Mouse (Mus musculus) forebrain, embryonic 12.5 days (tissue): ENCODE measurements around the gene Lonp1. TPM values are rescaled to one million over a fixed set of nuclear protein-coding genes. Genes with fewer than 3 reads are reported as not detected.
"Not testable (repeated sequence)": the region's sequence is repeated elsewhere in the genome, so short reads cannot be mapped to it uniquely, and the experiment has no call there.

Source experiments
- ATAC-seq: fragments of 200-750 bp; cut with Nextera tagmentation; 2 replicates; pipeline ENCODE4 v1.8.0; 2017; ENCODE audit warnings: moderate TSS enrichment; ENCODE audit not compliant: low FRiP score
- H3K27ac ChIP-seq: fragments of 300-500 bp; sonication (generic); 2 replicates; pipeline ENCODE4 v1.5.1; 2016; ENCODE audit warnings: mild to moderate bottlenecking
- H3K27me3 ChIP-seq: fragments of 300-500 bp; sonication (generic); 2 replicates; pipeline ENCODE4 v1.6.1; 2016; ENCODE audit warnings: mild to moderate bottlenecking
- H3K36me3 ChIP-seq: fragments of 300-500 bp; sonication (generic); replicated peaks from 2 replicates; pipeline ENCODE4 v1.6.1; 2016; ENCODE audit warnings: mild to moderate bottlenecking
- H3K4me1 ChIP-seq: fragments of 300-500 bp; sonication (generic); 2 replicates; pipeline ENCODE4 v1.6.1; 2016
- H3K4me2 ChIP-seq: fragments of 300-500 bp; sonication (generic); 2 replicates; pipeline ENCODE4 v1.6.1; 2016; ENCODE audit warnings: mild to moderate bottlenecking, moderate library complexity
- H3K4me3 ChIP-seq: fragments of 300-500 bp; sonication (generic); replicated peaks from 2 replicates; pipeline ENCODE4 v1.5.1; 2016; ENCODE audit warnings: mild to moderate bottlenecking
- H3K9ac ChIP-seq: fragments of 300-500 bp; sonication (generic); 2 replicates; pipeline ENCODE4 v1.6.1; 2016; ENCODE audit warnings: mild to moderate bottlenecking
- H3K9me3 ChIP-seq: fragments of 300-500 bp; sonication (generic); 2 replicates; pipeline ENCODE4 v1.6.1; 2016
- WGBS: fragments of 180-500 bp; shearing (Covaris S2); methylation state at CpG from one replicate; pipeline ENCODE4 v1.1.7; 2016; 5-methylcytosine and 5-hydroxymethylcytosine counted together
- polyA plus RNA-seq: library from polyadenylated mRNA; unstranded; fragments of >200 nt; fragmentation: Nextera tagmentation; extraction: Ambion mirVana; gene quantifications from 2 replicates; pipeline ENCODE4 v1.2.1, GENCODE M21; 2016

The Lonp1 gene
- polyA plus RNA-seq, 1 experiment from 2014 or later: 55.0 TPM

DNA sequence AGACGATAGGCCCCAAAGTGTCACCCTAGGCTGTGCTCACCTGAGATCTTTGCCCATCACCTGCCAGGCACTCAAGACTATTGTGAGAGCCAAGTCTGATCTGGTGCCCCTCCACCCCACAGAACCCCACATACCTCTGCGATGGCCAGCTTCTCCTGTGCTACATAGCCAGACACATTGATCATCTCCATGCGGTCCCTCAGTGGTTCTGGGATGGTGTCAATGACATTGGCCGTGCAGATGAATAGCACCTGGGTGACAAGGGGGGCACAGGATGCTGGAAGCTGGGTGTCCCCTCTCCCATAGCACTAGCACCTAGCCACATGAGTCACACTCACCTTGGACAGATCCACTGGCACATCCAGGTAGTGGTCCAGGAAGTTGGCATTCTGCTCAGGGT, 10.9 kb downstream of the Lonp1 start:
- H3K9ac ChIP-seq: no peak overlapping the region
- H3K4me2 ChIP-seq: no peak overlapping the region
- no peak for ATAC-seq
- peaks cover 68% of the 10 kb centered on the region for H3K36me3 ChIP-seq
- peaks cover 17% of the 10 kb centered on the region for H3K4me1 ChIP-seq
- no peaks in the 10 kb centered on the region for H3K27me3 ChIP-seq
- H3K27ac ChIP-seq: no peak overlapping the region
- no peaks in the 10 kb centered on the region for H3K9me3 ChIP-seq
- H3K4me3 ChIP-seq: no peak overlapping the region; the same call in 1 of the 2 replicates
- WGBS: 85% methylated on average over 4 of the region's 4 CpGs

- Histone ChIP-seq H3K9me3 (no peaks in the 10 kb centered on the region), H3K4me1 (peaks cover 22% of the 10 kb centered on the region), H3K27ac (no peak overlapping the region), H3K4me2 (peak overlapping the region; percentile 90), H3K36me3 (peaks cover 63% of the 10 kb centered on the region), H3K4me3 (peak overlapping the region; percentile 69), H3K27me3 (no peaks in the 10 kb centered on the region), H3K9ac (peak overlapping the region; percentile 81; the same call in 1 of the 2 replicates)
- WGBS: 84% methylated on average over 11 of the region's 11 CpGs
- no peak for ATAC-seq
These were observed 11.4 kb downstream of the Lonp1 start for GRCm38 (mm10) chr17:56615136-56615784.

DNA sequence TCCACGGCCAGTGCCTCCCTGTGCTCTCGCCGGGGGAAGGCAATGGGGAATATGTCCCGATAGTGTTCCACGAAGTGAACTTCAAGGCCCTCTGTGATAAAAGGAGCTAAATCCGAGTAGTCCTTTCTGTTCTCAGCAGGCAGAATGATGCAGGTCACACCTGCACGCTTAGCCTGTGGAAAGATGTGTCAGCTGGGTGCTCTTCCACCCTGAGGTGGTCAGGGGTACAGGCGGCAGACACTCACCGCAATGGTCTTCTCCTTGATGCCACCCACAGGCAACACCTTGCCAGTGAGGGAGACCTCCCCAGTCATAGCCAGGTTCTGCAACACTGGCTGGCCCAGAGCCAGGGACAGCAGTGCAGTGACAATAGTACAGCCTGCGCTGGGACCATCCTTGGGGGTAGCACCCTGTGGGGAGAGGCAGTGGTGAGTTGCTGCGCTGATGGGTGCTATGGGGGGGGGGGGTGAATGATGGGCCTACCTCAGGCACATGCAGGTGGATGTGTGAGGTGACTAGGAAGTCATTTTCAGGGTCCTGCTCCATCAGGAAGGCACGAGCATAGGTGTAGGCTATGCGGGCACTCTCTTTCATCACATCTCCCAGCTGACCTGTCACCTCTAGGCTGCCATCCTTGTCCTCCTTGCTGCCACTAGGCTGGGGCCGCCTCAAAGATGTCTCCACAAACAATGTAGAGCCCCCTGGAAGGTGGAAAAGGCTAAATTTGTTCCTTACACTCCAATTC, 12.1 kb downstream of the Lonp1 start:
- WGBS: 30% methylated on average over 14 of the region's 14 CpGs
- no peak for ATAC-seq
- Histone ChIP-seq H3K27ac (no peak overlapping the region), H3K4me2 (peak overlapping the region; percentile 90), H3K4me1 (peaks cover 25% of the 10 kb centered on the region), H3K36me3 (peaks cover 56% of the 10 kb centered on the region), H3K9me3 (no peaks in the 10 kb centered on the region), H3K27me3 (no peaks in the 10 kb centered on the region), H3K9ac (peak overlapping the region; percentile 81), H3K4me3 (peak overlapping the region; percentile 69)

DNA sequence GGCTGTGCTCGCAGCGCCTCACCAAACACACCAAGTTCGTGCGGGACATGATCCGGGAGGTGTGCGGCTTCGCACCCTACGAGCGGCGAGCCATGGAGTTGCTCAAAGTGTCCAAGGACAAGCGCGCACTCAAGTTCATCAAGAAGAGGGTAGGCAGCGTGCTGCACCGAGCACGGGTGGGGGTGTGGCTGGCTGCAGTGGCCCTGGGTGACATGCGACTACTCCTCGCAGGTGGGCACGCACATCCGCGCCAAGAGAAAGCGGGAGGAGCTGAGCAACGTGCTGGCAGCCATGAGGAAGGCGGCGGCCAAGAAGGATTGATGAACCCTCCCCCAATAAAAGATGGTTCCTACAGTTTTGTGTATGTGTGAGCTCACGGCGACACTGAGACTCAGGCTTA, 12.8 kb downstream of the Lonp1 start:
- Histone ChIP-seq H3K4me3 (peak overlapping the region; percentile 69), H3K36me3 (peaks cover 49% of the 10 kb centered on the region), H3K27ac (peak overlapping the region; percentile 87; the same call in 1 of the 2 replicates), H3K4me2 (peak overlapping the region; percentile 90), H3K4me1 (peaks cover 28% of the 10 kb centered on the region), H3K9ac (peak overlapping the region; percentile 81)
- H3K27me3 ChIP-seq, ATAC-seq, H3K9me3 ChIP-seq: not testable (repeated sequence)
- WGBS: under 1% methylated on average over 26 of the region's 26 CpGs

GRCm38 (mm10) chr17:56613236-56613844, 13.3 kb downstream of the Lonp1 start, which contains the start of gene Rpl36:
Gene Rpl36, plus strand, starts transcription at chr17:56613416.
- under 1% methylated on average over 52 of the region's 52 CpGs for WGBS
- peak within 1 kb of the TSS; percentile 87 for H3K27ac ChIP-seq
- peaks cover 34% of the 10 kb centered on the region for H3K4me1 ChIP-seq
- H3K9ac ChIP-seq: peak within 1 kb of the TSS; percentile 81
- peak within 1 kb of the TSS; percentile 69 for H3K4me3 ChIP-seq
- H3K27me3 ChIP-seq: no peaks in the 10 kb centered on the region
- peaks cover 43% of the 10 kb centered on the region for H3K36me3 ChIP-seq
- no peaks in the 10 kb centered on the region for H3K9me3 ChIP-seq
- ATAC-seq: peak; percentile 61
- H3K4me2 ChIP-seq: peak within 1 kb of the TSS; percentile 90

DNA sequence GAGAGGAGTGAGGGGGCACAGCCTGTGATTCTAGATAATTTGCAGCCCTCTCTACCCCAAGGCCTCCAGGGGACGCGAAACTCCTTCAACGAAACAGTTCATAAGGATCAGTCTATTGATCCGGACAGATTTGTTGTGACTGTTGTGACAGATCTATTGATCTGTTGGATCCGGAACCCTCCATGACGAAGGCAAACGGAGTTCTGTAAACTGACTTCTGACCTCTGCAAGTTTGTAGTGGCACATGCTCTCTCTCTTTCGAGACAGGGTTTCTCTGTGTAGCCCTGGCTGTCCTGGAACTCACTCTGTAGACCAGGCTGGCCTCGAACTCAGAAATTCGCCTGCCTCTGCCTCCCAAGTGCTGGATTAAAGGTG, 14.1 kb downstream of the Lonp1 start:
- not testable (repeated sequence) for H3K27ac ChIP-seq, ATAC-seq, H3K9me3 ChIP-seq, H3K4me3 ChIP-seq, H3K4me2 ChIP-seq, H3K9ac ChIP-seq, H3K27me3 ChIP-seq
- 71% methylated on average over 10 of the region's 10 CpGs for WGBS
- Histone ChIP-seq H3K4me1 (peaks cover 39% of the 10 kb centered on the region), H3K36me3 (peaks cover 38% of the 10 kb centered on the region)

DNA sequence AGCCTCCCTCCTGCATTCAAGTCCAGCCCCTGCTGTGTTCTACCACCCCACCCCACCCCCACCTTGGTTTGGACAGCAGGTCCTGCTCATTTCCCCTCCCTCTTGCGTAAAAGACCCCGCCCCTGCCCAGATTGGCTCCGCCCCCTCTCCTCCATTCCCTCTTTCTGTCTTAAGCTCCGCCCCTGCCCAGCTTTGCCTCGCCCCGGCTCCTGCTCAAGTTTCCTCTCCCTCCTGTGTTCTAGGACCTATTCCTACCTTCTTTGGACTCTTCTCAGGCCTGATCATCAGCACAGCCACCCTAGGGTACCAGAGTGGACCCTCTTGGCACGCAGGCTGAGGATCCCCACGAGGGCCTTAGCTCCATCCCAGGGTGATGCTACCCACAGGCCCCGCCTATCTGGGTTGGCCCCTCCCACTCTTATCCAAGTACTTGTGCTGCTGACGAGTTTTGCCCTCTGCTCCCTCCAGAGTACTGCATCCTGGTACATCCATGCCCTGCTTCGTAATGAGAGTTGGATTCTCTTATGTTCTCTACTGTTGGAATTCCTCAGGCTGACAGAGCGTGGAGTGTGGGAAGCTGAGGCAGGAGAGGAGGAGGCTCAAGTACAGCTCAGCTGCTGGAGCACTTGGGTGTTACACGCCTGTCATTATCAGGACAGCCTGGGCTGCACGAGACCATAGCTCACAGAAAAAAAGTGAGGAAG, 14.7 kb downstream of the Lonp1 start:
- peaks cover 39% of the 10 kb centered on the region for H3K4me1 ChIP-seq
- H3K4me2 ChIP-seq: no peak overlapping the region

DNA sequence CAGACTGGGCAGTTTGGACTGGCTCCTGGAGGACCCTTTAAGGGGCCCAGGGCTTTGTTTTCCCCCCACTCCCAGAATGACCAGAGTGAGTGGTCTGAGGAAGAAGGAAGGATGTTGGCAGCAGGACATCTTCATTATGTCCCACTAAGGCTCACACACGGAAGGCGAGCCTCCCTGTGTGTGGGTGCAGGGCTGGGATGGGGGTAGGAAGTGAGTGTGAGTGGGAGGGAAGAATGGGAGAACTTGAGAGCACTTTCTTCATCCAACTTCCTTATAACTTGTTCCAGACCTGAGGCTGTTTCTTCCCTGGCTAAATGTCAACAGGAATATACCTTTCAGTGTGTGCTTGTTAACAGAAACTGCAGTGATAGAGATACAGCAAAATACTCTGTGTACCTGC, 15.4 kb downstream of the Lonp1 start:
- no peak overlapping the region for H3K4me3 ChIP-seq
- no peaks in the 10 kb centered on the region for H3K27me3 ChIP-seq
- peaks cover 38% of the 10 kb centered on the region for H3K36me3 ChIP-seq
- no peak overlapping the region for H3K9ac ChIP-seq
- ATAC-seq: no peak
- H3K27ac ChIP-seq: no peak overlapping the region
- H3K4me2 ChIP-seq: no peak overlapping the region
- H3K4me1 ChIP-seq: peaks cover 39% of the 10 kb centered on the region
- H3K9me3 ChIP-seq: no peaks in the 10 kb centered on the region
- WGBS: 83% methylated on average over 2 of the region's 2 CpGs

More for the DNA sequence above, 14.7 kb downstream of the Lonp1 start:
- H3K36me3 ChIP-seq: peaks cover 38% of the 10 kb centered on the region
- H3K9me3 ChIP-seq: no peaks in the 10 kb centered on the region
- no peak for ATAC-seq
- 15% methylated on average over 14 of the region's 14 CpGs for WGBS
- 0 out of 2 replicates have a peak overlapping the region, but pooled peaks have one; percentile 8 for H3K4me3 ChIP-seq
- no peak overlapping the region for H3K9ac ChIP-seq
- H3K27me3 ChIP-seq: no peaks in the 10 kb centered on the region
- H3K27ac ChIP-seq: no peak overlapping the region

DNA sequence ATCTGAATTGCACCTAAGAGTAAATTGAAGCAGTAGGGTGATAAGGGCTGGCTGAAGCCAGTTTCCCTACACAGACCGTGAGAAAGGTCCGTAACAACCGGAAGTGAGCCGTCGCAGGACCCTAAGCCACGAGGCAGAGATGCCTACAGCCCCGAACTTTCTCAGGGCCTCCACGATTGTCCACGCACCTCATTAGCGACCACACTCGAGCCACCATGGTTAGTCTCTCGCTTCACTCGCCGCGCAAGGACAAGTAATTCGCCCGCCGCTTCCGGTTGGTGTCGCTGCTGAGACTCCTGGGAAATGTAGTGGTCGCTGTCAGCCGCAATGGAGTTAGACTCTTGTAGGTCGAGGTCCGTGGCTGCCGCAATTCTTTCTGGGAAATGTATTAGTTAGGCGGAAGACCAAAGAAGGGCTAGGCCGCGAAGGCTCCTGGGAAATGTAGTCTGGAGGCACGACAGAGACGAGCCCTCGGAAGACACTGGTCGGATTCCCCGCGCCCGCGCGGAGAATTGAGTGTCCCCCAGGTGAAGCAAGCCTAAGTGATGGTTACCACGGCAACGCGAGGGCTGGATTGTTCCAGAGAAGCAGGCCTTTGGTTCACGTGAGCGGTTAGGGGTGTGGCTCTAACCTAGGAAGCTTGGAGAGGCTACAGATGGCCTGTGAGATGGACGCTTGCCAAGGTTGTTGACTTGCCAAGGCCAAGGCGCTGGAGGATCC, 17.1 kb downstream of the Lonp1 start, which contains the start of gene 2410015M20Rik:
2410015M20Rik (minus strand) TSS at position 320 of the 720 bp plus-strand sequence.
- Histone ChIP-seq H3K9me3 (no peaks in the 10 kb centered on the region), H3K9ac (peak within 1 kb of the TSS; percentile 72), H3K27me3 (no peaks in the 10 kb centered on the region), H3K4me3 (peak within 1 kb of the TSS; percentile 63), H3K27ac (peak within 1 kb of the TSS; percentile 81), H3K4me1 (peaks cover 27% of the 10 kb centered on the region), H3K36me3 (peaks cover 38% of the 10 kb centered on the region), H3K4me2 (peak within 1 kb of the TSS; percentile 72)
- 0% methylated on average over 44 of the region's 44 CpGs for WGBS
- ATAC-seq: peak; percentile 90

GRCm38 (mm10) chr17:56608699-56609098, 18.0 kb downstream of the Lonp1 start:
- Histone ChIP-seq H3K27ac (no peak overlapping the region), H3K9me3 (no peaks in the 10 kb centered on the region), H3K4me3 (peak overlapping the region; percentile 63), H3K36me3 (peaks cover 41% of the 10 kb centered on the region), H3K27me3 (no peaks in the 10 kb centered on the region), H3K9ac (peak overlapping the region; percentile 72), H3K4me1 (peaks cover 21% of the 10 kb centered on the region), H3K4me2 (peak overlapping the region; percentile 72)
- WGBS: 67% methylated on average over 5 of the region's 5 CpGs
- no peak for ATAC-seq

GRCm38 (mm10) chr17:56607521-56608062, 19.1 kb downstream of the Lonp1 start:
- Histone ChIP-seq H3K9me3 (no peaks in the 10 kb centered on the region), H3K36me3 (peaks cover 52% of the 10 kb centered on the region), H3K4me1 (peaks cover 21% of the 10 kb centered on the region), H3K27me3 (no peaks in the 10 kb centered on the region), H3K27ac (no peak overlapping the region), H3K4me3 (no peak overlapping the region), H3K4me2 (no peak overlapping the region), H3K9ac (no peak overlapping the region)
- WGBS: 79% methylated on average over 3 of the region's 3 CpGs
- no peak for ATAC-seq
